Mouse (Mus musculus): ENCODE measurements around the gene Bcas3. TPM values are rescaled to one million over a fixed set of nuclear protein-coding genes. Genes with fewer than 3 reads are reported as not detected.

Gene Bcas3
- polyA plus RNA-seq, 1 experiment from 2014 or later, result 19.1 TPM

DNA sequence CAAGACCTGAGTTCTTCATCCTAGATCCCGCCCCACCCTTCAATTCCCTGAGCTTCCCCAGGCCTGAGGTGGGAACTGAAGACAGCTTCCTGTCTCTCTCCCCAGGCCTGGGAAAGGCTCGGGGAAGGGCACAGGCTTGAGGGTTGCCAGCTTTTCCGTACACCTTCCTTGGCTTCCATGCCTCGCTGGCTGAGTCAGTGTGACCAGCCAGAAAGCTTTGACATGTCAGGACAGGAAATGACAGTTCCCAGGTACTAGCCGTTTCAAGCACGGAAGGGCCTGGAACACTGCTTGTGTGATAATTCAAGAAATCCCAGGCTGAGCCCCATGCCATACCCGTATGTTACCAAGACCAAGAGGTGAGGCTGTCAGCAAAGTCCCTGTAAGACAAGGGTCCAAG is 436.8 kb downstream of the Bcas3 start:
- 67% methylated on average over 7 of the region's 7 CpGs for WGBS (ENCODE audit: insufficient replicate concordance)
- peak; percentile 20 for ATAC-seq (ENCODE audit: low read depth)
- Histone ChIP-seq H3K4me1 (ENCODE audit: control insufficient read depth, low read depth, low read length) (peaks cover 47% of the 10 kb centered on the region), H3K27me3 (ENCODE audit: control insufficient read depth, insufficient read depth, low read depth, low read length) (peaks cover 17% of the 10 kb centered on the region), H3K9me3 (replicated peaks; ENCODE audit: control insufficient read depth, low read length) (no peaks in the 10 kb centered on the region), H3K27ac (ENCODE audit: low read length) (peak overlapping the region; percentile 94), H3K4me3 (ENCODE audit: low read depth, low read length) (peak overlapping the region; percentile 44), H3K4me2 (ENCODE audit: low read depth, low read length) (peak overlapping the region; percentile 71), H3K36me3 (ENCODE audit: control insufficient read depth, insufficient read depth) (no peaks in the 10 kb centered on the region; the same call in none of the 2 replicates), H3K9ac (ENCODE audit: low read depth, low read length) (peak overlapping the region; percentile 69)

DNA sequence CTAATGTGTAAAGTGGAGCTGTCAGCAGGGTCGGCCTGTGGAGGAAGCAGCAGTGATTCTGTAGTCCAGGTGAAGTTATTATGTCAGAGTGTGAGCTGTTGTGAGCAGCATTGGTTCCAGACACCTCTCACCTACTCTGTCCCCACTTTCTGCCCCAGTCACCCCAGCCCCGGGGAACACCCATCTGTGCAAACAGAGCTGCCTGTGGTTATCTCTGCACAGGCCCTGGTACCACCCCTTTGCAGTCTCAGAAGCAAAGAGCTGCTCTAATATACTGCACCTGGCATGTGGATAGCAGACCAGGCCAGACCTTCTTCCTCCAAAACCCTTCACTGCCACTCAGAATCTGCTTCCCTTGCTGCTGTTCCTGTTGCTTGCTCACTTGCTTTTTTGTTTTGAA is 437.3 kb downstream of the Bcas3 start:
- peak; percentile 100 for ATAC-seq (ENCODE audit: low read depth)
- peak overlapping the region; percentile 71 for H3K4me2 ChIP-seq (ENCODE audit: low read depth, low read length)
- no peaks in the 10 kb centered on the region for H3K9me3 ChIP-seq (replicated peaks; ENCODE audit: control insufficient read depth, low read length)
- WGBS (ENCODE audit: insufficient replicate concordance), result 39% methylated on average over 2 of the region's 2 CpGs
- H3K27me3 ChIP-seq (ENCODE audit: control insufficient read depth, insufficient read depth, low read depth, low read length), result peaks cover 13% of the 10 kb centered on the region
- peak overlapping the region; percentile 44 for H3K4me3 ChIP-seq (ENCODE audit: low read depth, low read length)
- H3K36me3 ChIP-seq (ENCODE audit: control insufficient read depth, insufficient read depth), result no peaks in the 10 kb centered on the region; the same call in none of the 2 replicates
- H3K9ac ChIP-seq (ENCODE audit: low read depth, low read length), result peak overlapping the region; percentile 69
- peak overlapping the region; percentile 94 for H3K27ac ChIP-seq (ENCODE audit: low read length)
- peaks cover 47% of the 10 kb centered on the region for H3K4me1 ChIP-seq (ENCODE audit: control insufficient read depth, low read depth, low read length)

- no peak for ATAC-seq (ENCODE audit: low read depth)
- Histone ChIP-seq H3K9me3 (replicated peaks; ENCODE audit: control insufficient read depth, low read length) (no peaks in the 10 kb centered on the region), H3K27ac (ENCODE audit: low read length) (peak overlapping the region; percentile 38), H3K36me3 (ENCODE audit: control insufficient read depth, insufficient read depth) (no peaks in the 10 kb centered on the region; the same call in none of the 2 replicates), H3K4me1 (ENCODE audit: control insufficient read depth, low read depth, low read length) (peaks cover 47% of the 10 kb centered on the region), H3K4me2 (ENCODE audit: low read depth, low read length) (no peak overlapping the region), H3K27me3 (ENCODE audit: control insufficient read depth, insufficient read depth, low read depth, low read length) (peaks cover 14% of the 10 kb centered on the region), H3K9ac (ENCODE audit: low read depth, low read length) (no peak overlapping the region), H3K4me3 (ENCODE audit: low read depth, low read length) (no peak overlapping the region)
- 90% methylated on average over 1 of the region's 1 CpGs for WGBS (ENCODE audit: insufficient replicate concordance)
Observed at GRCm38 (mm10) chr11:85791212-85791611, 438.2 kb downstream of the Bcas3 start.

GRCm38 (mm10) chr11:85792534-85793215 is 439.7 kb downstream of the Bcas3 start:
- no peak overlapping the region for H3K9ac ChIP-seq (ENCODE audit: low read depth, low read length)
- no peak overlapping the region for H3K4me3 ChIP-seq (ENCODE audit: low read depth, low read length)
- H3K4me1 ChIP-seq (ENCODE audit: control insufficient read depth, low read depth, low read length), result peaks cover 47% of the 10 kb centered on the region
- H3K27me3 ChIP-seq (ENCODE audit: control insufficient read depth, insufficient read depth, low read depth, low read length), result peaks cover 13% of the 10 kb centered on the region
- no peaks in the 10 kb centered on the region; the same call in none of the 2 replicates for H3K36me3 ChIP-seq (ENCODE audit: control insufficient read depth, insufficient read depth)
- ATAC-seq (ENCODE audit: low read depth), result no peak
- 66% methylated on average over 12 of the region's 12 CpGs for WGBS (ENCODE audit: insufficient replicate concordance)
- no peaks in the 10 kb centered on the region for H3K9me3 ChIP-seq (replicated peaks; ENCODE audit: control insufficient read depth, low read length)
- no peak overlapping the region for H3K4me2 ChIP-seq (ENCODE audit: low read depth, low read length)
- no peak overlapping the region for H3K27ac ChIP-seq (ENCODE audit: low read length)

GRCm38 (mm10) chr11:85799456-85799855 is 446.5 kb downstream of the Bcas3 start:
- Histone ChIP-seq H3K4me3 (ENCODE audit: low read depth, low read length) (peak overlapping the region; percentile 42), H3K4me1 (ENCODE audit: control insufficient read depth, low read depth, low read length) (peaks cover 58% of the 10 kb centered on the region), H3K27ac (ENCODE audit: low read length) (peak overlapping the region; percentile 92), H3K4me2 (ENCODE audit: low read depth, low read length) (peak overlapping the region; percentile 63), H3K9me3 (replicated peaks; ENCODE audit: control insufficient read depth, low read length) (no peaks in the 10 kb centered on the region), H3K27me3 (ENCODE audit: control insufficient read depth, insufficient read depth, low read depth, low read length) (peaks cover 16% of the 10 kb centered on the region), H3K36me3 (ENCODE audit: control insufficient read depth, insufficient read depth) (no peaks in the 10 kb centered on the region; the same call in none of the 2 replicates), H3K9ac (ENCODE audit: low read depth, low read length) (peak overlapping the region; percentile 55)
- 8% methylated on average over 4 of the region's 4 CpGs for WGBS (ENCODE audit: insufficient replicate concordance)
- ATAC-seq (ENCODE audit: low read depth), result peak; percentile 67

- peak overlapping the region; percentile 92 for H3K27ac ChIP-seq (ENCODE audit: low read length)
- H3K27me3 ChIP-seq (ENCODE audit: control insufficient read depth, insufficient read depth, low read depth, low read length), result peaks cover 16% of the 10 kb centered on the region
- H3K36me3 ChIP-seq (ENCODE audit: control insufficient read depth, insufficient read depth), result no peaks in the 10 kb centered on the region
- peak; percentile 73 for ATAC-seq (ENCODE audit: low read depth)
- H3K4me1 ChIP-seq (ENCODE audit: control insufficient read depth, low read depth, low read length), result peaks cover 62% of the 10 kb centered on the region
- no peaks in the 10 kb centered on the region for H3K9me3 ChIP-seq (replicated peaks; ENCODE audit: control insufficient read depth, low read length)
- H3K4me2 ChIP-seq (ENCODE audit: low read depth, low read length), result peak overlapping the region; percentile 63
- H3K4me3 ChIP-seq (ENCODE audit: low read depth, low read length), result peak overlapping the region; percentile 42
- WGBS (ENCODE audit: insufficient replicate concordance), result 8% methylated on average over 19 of the region's 19 CpGs
- peak overlapping the region; percentile 55 for H3K9ac ChIP-seq (ENCODE audit: low read depth, low read length)
Observed at GRCm38 (mm10) chr11:85799856-85800255, 446.9 kb downstream of the Bcas3 start.

DNA sequence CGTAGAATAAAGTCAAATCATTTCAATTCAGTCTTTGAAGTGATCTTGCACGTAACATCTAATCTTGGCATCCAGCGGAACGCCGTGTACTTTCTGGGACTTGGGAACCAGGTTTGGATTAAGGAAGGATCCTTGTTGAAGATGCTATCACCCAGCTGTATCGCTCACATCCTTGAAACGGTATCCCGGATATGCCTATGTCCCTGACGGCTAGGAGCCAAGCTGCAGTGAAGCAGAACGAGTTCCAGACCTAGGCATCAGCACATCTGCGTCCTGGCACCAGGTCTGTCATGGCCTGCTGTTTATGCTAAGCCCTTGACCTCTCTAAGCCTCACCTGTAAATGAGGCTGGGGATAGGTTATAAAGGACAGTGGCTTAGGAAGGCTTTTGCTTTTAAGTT is 447.4 kb downstream of the Bcas3 start:
- 69% methylated on average over 11 of the region's 11 CpGs for WGBS (ENCODE audit: insufficient replicate concordance)
- no peak for ATAC-seq (ENCODE audit: low read depth)
- Histone ChIP-seq H3K27me3 (ENCODE audit: control insufficient read depth, insufficient read depth, low read depth, low read length) (peaks cover 18% of the 10 kb centered on the region), H3K4me1 (ENCODE audit: control insufficient read depth, low read depth, low read length) (peaks cover 67% of the 10 kb centered on the region), H3K4me2 (ENCODE audit: low read depth, low read length) (peak overlapping the region; percentile 63), H3K9ac (ENCODE audit: low read depth, low read length) (peak overlapping the region; percentile 55), H3K27ac (ENCODE audit: low read length) (peak overlapping the region; percentile 92), H3K4me3 (ENCODE audit: low read depth, low read length) (peak overlapping the region; percentile 42), H3K9me3 (replicated peaks; ENCODE audit: control insufficient read depth, low read length) (no peaks in the 10 kb centered on the region), H3K36me3 (ENCODE audit: control insufficient read depth, insufficient read depth) (no peaks in the 10 kb centered on the region)

GRCm38 (mm10) chr11:85804048-85804447 is 451.1 kb downstream of the Bcas3 start:
- Histone ChIP-seq H3K4me2 (ENCODE audit: low read depth, low read length) (peak overlapping the region; percentile 70), H3K9ac (ENCODE audit: low read depth, low read length) (peak overlapping the region; percentile 65), H3K4me3 (ENCODE audit: low read depth, low read length) (peak overlapping the region; percentile 55), H3K27me3 (ENCODE audit: control insufficient read depth, insufficient read depth, low read depth, low read length) (peaks cover 9% of the 10 kb centered on the region), H3K36me3 (ENCODE audit: control insufficient read depth, insufficient read depth) (no peaks in the 10 kb centered on the region), H3K4me1 (ENCODE audit: control insufficient read depth, low read depth, low read length) (peaks cover 62% of the 10 kb centered on the region), H3K27ac (ENCODE audit: low read length) (peak overlapping the region; percentile 98), H3K9me3 (replicated peaks; ENCODE audit: control insufficient read depth, low read length) (no peaks in the 10 kb centered on the region)
- 21% methylated on average over 5 of the region's 5 CpGs for WGBS (ENCODE audit: insufficient replicate concordance)
- peak; percentile 93 for ATAC-seq (ENCODE audit: low read depth)

GRCm38 (mm10) chr11:85805779-85806178 is 452.8 kb downstream of the Bcas3 start:
- ATAC-seq (ENCODE audit: low read depth), result no peak
- peaks cover 4% of the 10 kb centered on the region; the same call in 1 of the 2 replicates for H3K27me3 ChIP-seq (ENCODE audit: control insufficient read depth, insufficient read depth, low read depth, low read length)
- no peak overlapping the region for H3K4me2 ChIP-seq (ENCODE audit: low read depth, low read length)
- H3K27ac ChIP-seq (ENCODE audit: low read length), result peak overlapping the region; percentile 98; the same call in 1 of the 2 replicates
- H3K36me3 ChIP-seq (ENCODE audit: control insufficient read depth, insufficient read depth), result no peaks in the 10 kb centered on the region
- H3K4me1 ChIP-seq (ENCODE audit: control insufficient read depth, low read depth, low read length), result peaks cover 45% of the 10 kb centered on the region
- H3K4me3 ChIP-seq (ENCODE audit: low read depth, low read length), result no peak overlapping the region
- WGBS (ENCODE audit: insufficient replicate concordance), result 73% methylated on average over 1 of the region's 1 CpGs
- no peaks in the 10 kb centered on the region for H3K9me3 ChIP-seq (replicated peaks; ENCODE audit: control insufficient read depth, low read length)
- H3K9ac ChIP-seq (ENCODE audit: low read depth, low read length), result no peak overlapping the region
